In the genomic region with DNA sequence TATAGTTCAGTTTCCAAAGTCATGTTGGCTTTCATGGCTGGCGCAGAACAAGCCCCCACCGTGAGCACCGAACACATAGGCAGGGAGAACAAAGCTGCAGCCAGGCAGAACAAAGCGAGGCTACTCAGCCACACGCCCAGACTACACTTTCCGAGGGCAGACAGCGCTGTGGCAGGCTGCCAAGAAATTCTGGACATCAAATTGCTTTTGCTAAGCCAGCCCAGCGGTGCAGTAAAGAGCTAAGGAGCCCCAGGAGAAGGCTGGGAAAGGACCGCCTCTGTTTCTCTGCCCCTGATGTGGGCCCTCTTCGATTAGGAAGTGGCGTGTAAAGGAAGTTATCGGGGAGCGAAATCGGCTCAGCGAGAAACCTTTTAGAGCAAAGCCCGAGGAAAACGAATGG, we compare ENCODE assay signal across 8 mouse cellular contexts.
A peak's percentile ranks its signal among the peaks of the same experiment; 100 is the strongest.
DNase-seq lines count a peak whose midpoint lies in the region; ATAC-seq lines count a peak whose summit lies in the region.

No protein-coding gene starts in this region.

- 31% methylated on average over 17 of the region's 17 CpGs for WGBS in hindbrain, embryonic 11.5 days

- H3K9ac ChIP-seq in hindbrain, embryonic 11.5 days (ENCODE audit: low read depth, low read length): no peak overlapping the region

- H3K9me3 ChIP-seq in hindbrain, embryonic 11.5 days (ENCODE audit: control insufficient read depth, low read length): no peaks in the 10 kb centered on the region

- DNase-seq in NIH3T3 (ENCODE audit: low read depth): peak; percentile 80
- DNase-seq in cerebellum, adult 9-11 months: peak; percentile 11
- peak; percentile 77 for DNase-seq in gastrocnemius, adult 18-20 months (ENCODE audit: low spot score)
- peak; percentile 85 for DNase-seq in hindbrain, embryonic 11.5 days (ENCODE audit: low spot score)
- DNase-seq in layer of hippocampus, adult 9-11 months: peak; percentile 23
- peak; percentile 87 for DNase-seq in lung, postnatal 14 days
- DNase-seq in right cerebral cortex, adult 18-20 months: peak; percentile 25
- no peak for DNase-seq in thymus, postnatal 14 days

- ATAC-seq in hindbrain, embryonic 11.5 days (ENCODE audit: low FRiP score): peak; percentile 93

- peak overlapping the region; percentile 14; the same call in 1 of the 2 replicates for H3K4me2 ChIP-seq in hindbrain, embryonic 11.5 days (replicated peaks; ENCODE audit: low read depth, low read length)

- no peaks in the 10 kb centered on the region for H3K36me3 ChIP-seq in hindbrain, embryonic 11.5 days (ENCODE audit: control insufficient read depth, insufficient read depth, low read length)

- H3K4me3 ChIP-seq in hindbrain, embryonic 11.5 days (ENCODE audit: low read depth, low read length): no peak overlapping the region

- peak overlapping the region; percentile 42 for H3K27ac ChIP-seq in hindbrain, embryonic 11.5 days (ENCODE audit: low read depth, low read length)

- H3K4me1 ChIP-seq in hindbrain, embryonic 11.5 days (replicated peaks; ENCODE audit: control insufficient read depth, insufficient read depth, low read length): no peaks in the 10 kb centered on the region

- no peaks in the 10 kb centered on the region for H3K27me3 ChIP-seq in hindbrain, embryonic 11.5 days (ENCODE audit: control insufficient read depth, insufficient read depth, low read length)
